Mouse (Mus musculus) stomach, embryonic 15.5 days (tissue): ENCODE data around the gene Chek1. TPM values are rescaled to one million over a fixed set of nuclear protein-coding genes. Genes with fewer than 3 reads are reported as not detected.
A peak's percentile ranks its signal among the peaks of the same experiment; 100 is the strongest.

Experiments used
- ATAC-seq: fragments of 200-750 bp; cut with Nextera tagmentation; 2 replicates; pipeline ENCODE4 v1.8.0; 2017; ENCODE audit warnings: low read depth, moderate number of reproducible peaks, moderate TSS enrichment; ENCODE audit not compliant: insufficient read depth, low FRiP score
- H3K27ac ChIP-seq: fragments of 300-500 bp; sonication (generic); 2 replicates; pipeline ENCODE4 v1.5.1; 2015; ENCODE audit warnings: mild to moderate bottlenecking, inconsistent platforms
- H3K27me3 ChIP-seq: fragments of 300-500 bp; sonication (generic); replicated peaks from 2 replicates; pipeline ENCODE4 v1.6.1; 2015; ENCODE audit warnings: inconsistent platforms
- H3K36me3 ChIP-seq: fragments of 300-500 bp; sonication (generic); 2 replicates; pipeline ENCODE4 v1.6.1; 2015; ENCODE audit warnings: inconsistent platforms
- H3K4me1 ChIP-seq: fragments of 300-500 bp; sonication (generic); 2 replicates; pipeline ENCODE4 v1.6.1; 2015; ENCODE audit warnings: inconsistent platforms
- H3K4me2 ChIP-seq: fragments of 300-500 bp; sonication (generic); 2 replicates; pipeline ENCODE4 v1.6.1; 2015; ENCODE audit warnings: mild to moderate bottlenecking, inconsistent platforms
- H3K4me3 ChIP-seq: fragments of 300-500 bp; sonication (generic); replicated peaks from 2 replicates; pipeline ENCODE4 v1.5.1; 2015; ENCODE audit warnings: inconsistent platforms
- H3K9ac ChIP-seq: fragments of 300-500 bp; sonication (generic); 2 replicates; pipeline ENCODE4 v1.6.1; 2015; ENCODE audit warnings: inconsistent platforms
- H3K9me3 ChIP-seq: fragments of 300-500 bp; sonication (generic); 2 replicates; pipeline ENCODE4 v1.6.1; 2016; ENCODE audit warnings: inconsistent platforms
- WGBS: fragments of 180-500 bp; shearing (Covaris S2); methylation state at CpG from one replicate; pipeline ENCODE4 v1.1.7; 2015; 5-methylcytosine and 5-hydroxymethylcytosine counted together
- polyA plus RNA-seq: library from polyadenylated mRNA; unstranded; fragments of >200 nt; fragmentation: Nextera tagmentation; extraction: Ambion mirVana; gene quantifications from 2 replicates; pipeline ENCODE4 v1.2.1, GENCODE M21; 2015

Chek1 gene
- 27.6 and 29.8 TPM in 2 replicates for polyA plus RNA-seq

DNA sequence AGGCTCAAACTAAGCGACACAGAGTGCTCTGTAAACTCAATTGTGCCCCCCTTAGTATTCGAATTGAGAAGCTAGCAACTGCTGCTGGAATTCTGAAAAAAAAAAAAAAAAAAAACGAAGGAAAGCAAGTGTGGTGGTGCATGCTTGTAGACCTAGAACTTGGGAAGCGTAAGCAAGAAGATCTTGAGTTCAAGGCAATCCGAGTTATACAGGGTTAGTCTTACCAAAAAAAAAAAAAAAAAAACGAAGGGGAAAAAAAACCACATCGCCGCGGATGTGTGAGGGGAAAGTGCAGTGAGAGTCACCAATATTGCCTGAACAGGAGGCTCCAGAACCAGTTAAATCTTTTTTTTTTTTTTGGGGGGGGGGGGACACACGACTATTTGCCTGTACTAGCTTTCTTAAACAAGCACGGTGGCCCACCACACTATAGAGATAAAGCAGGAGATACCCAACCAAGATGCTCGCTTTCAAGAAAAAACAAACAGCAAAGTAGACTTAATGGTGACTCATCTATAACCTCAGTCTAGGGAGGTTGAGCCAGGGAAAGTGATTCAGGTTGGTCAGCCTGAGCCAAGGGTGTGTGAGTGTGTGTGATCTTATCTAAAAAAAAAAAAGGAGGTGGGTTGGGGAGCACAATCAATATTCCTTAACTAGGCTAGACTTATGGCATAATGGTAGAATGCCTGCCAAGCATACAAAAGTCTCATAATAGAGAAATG lies at the start of gene Chek1:
Gene Chek1 (minus strand): TSS at position 32 of the 722 bp plus-strand sequence.
- WGBS = 3% methylated on average over 12 of the region's 12 CpGs
- ATAC-seq = 0 out of 2 replicates have a peak, but pooled peaks have one; percentile 36
- peak within 1 kb of the TSS; percentile 72 for H3K4me3 ChIP-seq
- no peaks in the 10 kb centered on the region for H3K27me3 ChIP-seq
- peak within 1 kb of the TSS; percentile 60 for H3K9ac ChIP-seq
- H3K4me2 ChIP-seq = peak within 1 kb of the TSS; percentile 89
- no peaks in the 10 kb centered on the region for H3K9me3 ChIP-seq
- peaks cover 5% of the 10 kb centered on the region; the same call in 1 of the 2 replicates for H3K4me1 ChIP-seq
- H3K27ac ChIP-seq = peak within 1 kb of the TSS; percentile 94
- H3K36me3 ChIP-seq = peaks cover 4% of the 10 kb centered on the region; the same call in 1 of the 2 replicates

DNA sequence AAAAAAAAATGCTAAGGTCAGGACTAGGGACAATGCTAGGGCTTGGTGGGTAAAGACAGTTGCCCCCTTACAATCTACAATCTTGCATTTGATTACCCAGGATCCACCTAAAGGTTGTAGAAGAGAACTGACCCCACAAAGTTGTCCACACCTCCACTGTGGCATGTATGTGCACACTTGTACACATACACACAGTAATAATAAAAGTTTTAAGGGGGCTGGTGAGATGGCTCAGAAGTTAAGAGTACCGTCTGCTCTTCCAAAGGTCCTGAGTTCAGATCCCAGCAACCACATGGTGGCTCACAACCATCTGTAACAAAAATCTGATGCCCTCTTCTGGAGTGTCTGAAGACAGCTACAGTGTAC lies 42.2 kb upstream of the Chek1 start:
- H3K9me3 ChIP-seq = no peaks in the 10 kb centered on the region
- no peak for ATAC-seq
- no peak overlapping the region for H3K9ac ChIP-seq
- no peak overlapping the region for H3K4me2 ChIP-seq
- peak overlapping the region; percentile 99; the same call in 1 of the 2 replicates for H3K4me3 ChIP-seq
- H3K27me3 ChIP-seq = no peaks in the 10 kb centered on the region
- 0 out of 2 replicates have a peak, but pooled peaks cover 2% of the 10 kb centered on the region for H3K4me1 ChIP-seq
- 89% methylated on average over 1 of the region's 1 CpGs for WGBS
- peaks cover 2% of the 10 kb centered on the region for H3K36me3 ChIP-seq
- H3K27ac ChIP-seq = no peak overlapping the region; the same call in 1 of the 2 replicates

DNA sequence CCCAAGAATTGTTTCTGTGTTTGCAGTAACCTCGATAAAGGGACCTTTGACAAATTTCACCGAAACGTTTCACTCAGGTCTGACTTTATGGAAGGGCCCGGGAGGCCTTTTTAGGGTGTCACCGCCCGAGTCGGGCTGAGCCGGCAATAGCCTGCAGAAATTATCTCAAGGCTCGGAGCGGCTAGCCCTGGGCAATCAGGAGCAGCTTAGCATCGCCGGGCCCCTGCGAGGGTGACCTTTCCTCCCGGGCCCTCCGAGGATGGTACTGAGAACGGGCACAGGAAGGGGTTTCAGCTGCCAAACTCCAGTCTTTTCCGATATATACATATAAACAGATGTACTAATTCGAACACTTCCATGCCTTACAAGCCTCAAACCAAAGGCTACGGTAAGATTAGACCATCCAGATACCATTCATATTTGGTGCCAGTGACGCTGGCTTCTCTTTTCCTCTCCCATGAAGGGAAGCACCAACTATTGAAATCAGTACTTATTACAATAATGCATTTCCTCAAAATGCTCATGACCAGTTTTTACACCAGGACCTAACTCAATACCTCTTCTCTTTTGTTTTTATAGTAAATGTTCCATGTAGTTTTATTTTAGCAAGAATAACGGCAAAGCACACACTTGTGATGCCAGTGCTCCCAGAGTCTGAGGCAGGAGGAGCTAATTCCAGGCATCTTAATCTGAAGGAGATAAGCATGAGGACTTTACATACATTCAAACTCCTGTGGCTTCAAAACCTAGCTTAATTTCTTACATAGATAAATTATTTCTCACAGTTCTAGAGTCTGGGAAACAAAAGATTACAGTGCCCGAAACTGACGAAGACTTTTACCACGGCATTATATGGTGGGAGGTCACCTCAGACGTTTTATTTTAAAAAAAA lies 41.5 kb upstream of the Chek1 start:
- peak overlapping the region; percentile 92 for H3K27ac ChIP-seq
- WGBS = 13% methylated on average over 25 of the region's 25 CpGs
- H3K4me2 ChIP-seq = peak overlapping the region; percentile 61
- H3K27me3 ChIP-seq = no peaks in the 10 kb centered on the region
- peaks cover 6% of the 10 kb centered on the region for H3K36me3 ChIP-seq
- H3K9me3 ChIP-seq = no peaks in the 10 kb centered on the region
- H3K4me1 ChIP-seq = 0 out of 2 replicates have a peak, but pooled peaks cover 2% of the 10 kb centered on the region
- peak overlapping the region; percentile 51 for H3K9ac ChIP-seq
- ATAC-seq = no peak
- peak overlapping the region; percentile 99 for H3K4me3 ChIP-seq

DNA sequence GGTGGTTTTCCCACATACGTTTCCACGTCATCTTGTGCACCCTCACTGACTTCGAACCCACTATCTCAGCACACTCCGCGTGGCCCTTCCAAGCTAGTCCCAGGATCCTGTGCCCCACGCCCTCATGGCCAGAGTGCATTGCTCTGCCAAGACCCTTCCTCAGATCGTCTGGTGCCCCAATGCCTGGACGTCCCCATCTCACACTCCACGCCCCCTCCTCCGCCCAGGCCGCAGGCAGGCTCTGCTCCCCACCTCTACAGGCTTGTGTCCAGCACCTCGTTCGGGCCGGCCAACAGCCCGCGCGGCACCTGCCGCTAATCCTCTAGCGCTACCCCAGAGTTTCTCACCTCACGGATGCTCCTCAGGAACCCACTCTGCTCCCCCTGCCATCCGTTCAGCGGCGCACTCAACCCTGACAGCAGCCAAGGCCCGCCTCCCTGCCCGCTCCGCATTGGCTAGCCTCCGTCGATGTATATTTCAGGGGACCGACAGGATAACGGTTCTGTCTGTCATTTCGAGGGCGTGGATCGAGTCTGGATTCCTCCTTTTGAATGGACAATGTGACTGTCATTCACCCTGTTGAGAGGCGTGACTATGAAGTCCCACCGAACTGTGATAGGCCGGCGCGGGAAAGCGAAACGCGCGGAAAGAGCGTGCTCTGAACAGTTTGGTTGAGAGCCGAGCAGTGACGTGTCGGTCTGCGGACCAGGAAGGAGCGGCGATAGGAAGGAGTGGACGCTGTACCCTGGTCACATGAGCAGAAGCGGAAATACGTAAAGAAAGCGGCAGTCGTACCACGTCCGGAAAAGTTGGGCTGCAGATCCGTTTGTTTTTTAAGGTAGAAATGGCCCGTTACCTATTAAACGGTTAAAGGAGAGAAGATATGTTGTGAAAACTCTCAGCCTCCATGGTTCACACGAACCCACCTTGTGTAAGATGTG lies 40.6 kb upstream of the Chek1 start, which contains the start of gene Stt3a:
Gene Stt3a (minus strand): TSS at position 477 of the 941 bp plus-strand sequence.
- Histone ChIP-seq H3K4me2 (peak within 1 kb of the TSS; percentile 71), H3K4me1 (0 out of 2 replicates have a peak, but pooled peaks cover 2% of the 10 kb centered on the region), H3K27ac (peak within 1 kb of the TSS; percentile 92), H3K4me3 (peak within 1 kb of the TSS; percentile 99), H3K27me3 (no peaks in the 10 kb centered on the region), H3K9me3 (no peaks in the 10 kb centered on the region), H3K9ac (peak within 1 kb of the TSS; percentile 90), H3K36me3 (peaks cover 11% of the 10 kb centered on the region)
- ATAC-seq = peak; percentile 100
- WGBS = under 1% methylated on average over 60 of the region's 60 CpGs

DNA sequence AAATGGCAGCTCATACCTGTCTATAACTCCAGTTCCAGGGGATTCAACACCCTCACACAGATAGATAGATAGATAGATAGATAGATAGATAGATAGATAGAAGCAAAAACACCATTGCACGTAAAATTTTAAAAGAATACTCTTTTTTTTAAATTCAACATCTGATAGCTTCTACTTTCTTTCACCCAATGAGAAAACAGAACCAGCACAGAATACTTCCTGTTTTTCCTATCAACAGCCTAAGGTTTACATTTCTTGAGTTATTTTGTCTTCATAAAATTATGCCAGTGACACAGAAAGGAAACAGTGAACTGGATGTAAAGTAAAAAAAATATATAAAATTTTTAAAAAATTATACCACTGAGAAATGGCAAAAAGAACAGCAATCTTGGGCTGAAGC lies 37.5 kb upstream of the Chek1 start:
- Histone ChIP-seq H3K9me3 (no peaks in the 10 kb centered on the region), H3K36me3 (peaks cover 16% of the 10 kb centered on the region), H3K4me1 (0 out of 2 replicates have a peak, but pooled peaks cover 2% of the 10 kb centered on the region), H3K27ac (no peak overlapping the region), H3K4me2 (no peak overlapping the region), H3K27me3 (no peaks in the 10 kb centered on the region), H3K4me3 (no peak overlapping the region), H3K9ac (no peak overlapping the region)
- WGBS = 88% methylated on average over 1 of the region's 1 CpGs
- no peak for ATAC-seq

DNA sequence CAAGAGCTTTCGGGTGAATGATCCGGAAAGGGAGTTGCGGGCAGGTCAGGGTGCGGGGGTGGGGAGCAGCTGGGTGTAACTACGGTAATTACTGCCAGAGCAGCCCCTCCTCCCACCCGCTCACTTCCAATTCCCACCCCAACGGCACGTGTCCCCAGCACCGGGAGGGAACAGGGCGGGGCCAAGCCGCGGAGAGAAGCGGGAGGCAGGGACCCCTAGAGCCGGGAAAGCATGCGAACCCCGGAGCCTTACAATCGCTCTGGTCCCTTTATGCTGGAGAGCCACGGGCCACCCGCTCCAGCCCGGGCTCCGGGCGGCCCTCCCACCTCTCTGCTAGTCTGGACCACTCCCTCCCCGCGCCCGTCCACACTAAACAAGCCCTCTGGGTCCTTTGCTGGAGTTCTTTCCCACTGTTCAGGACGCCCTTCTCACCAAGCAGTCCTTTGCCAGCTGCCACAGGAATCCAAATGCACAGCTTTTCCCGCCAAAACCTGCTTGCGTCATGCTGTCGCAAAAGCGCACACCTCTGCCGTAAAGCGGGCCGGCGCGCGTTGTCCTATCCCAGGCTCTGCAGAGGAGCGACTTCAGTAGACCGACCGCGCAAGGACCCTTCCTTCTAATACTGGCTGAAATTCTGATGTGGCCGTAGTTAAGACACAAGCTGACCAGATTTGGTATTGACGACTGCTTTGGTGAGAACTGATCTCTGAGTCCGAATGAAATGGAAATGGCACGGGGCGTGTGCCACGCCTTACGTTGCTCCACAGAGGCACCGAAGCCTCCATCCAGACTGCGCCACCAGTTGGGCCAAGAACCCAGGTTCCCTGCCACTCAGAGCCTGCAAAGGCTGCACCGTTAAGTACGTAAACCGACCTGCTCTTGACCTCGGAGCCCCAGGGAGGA lies 483 bp downstream of the Chek1 start:
- peaks cover 5% of the 10 kb centered on the region; the same call in 1 of the 2 replicates for H3K4me1 ChIP-seq
- H3K4me2 ChIP-seq = peak overlapping the region; percentile 89
- H3K9me3 ChIP-seq = no peaks in the 10 kb centered on the region
- WGBS = under 1% methylated on average over 53 of the region's 53 CpGs
- H3K27me3 ChIP-seq = no peaks in the 10 kb centered on the region
- peak overlapping the region; percentile 94 for H3K27ac ChIP-seq
- peak; percentile 92 for ATAC-seq
- peak overlapping the region; percentile 60 for H3K9ac ChIP-seq
- peak overlapping the region; percentile 72 for H3K4me3 ChIP-seq
- peaks cover 2% of the 10 kb centered on the region; the same call in 1 of the 2 replicates for H3K36me3 ChIP-seq

DNA sequence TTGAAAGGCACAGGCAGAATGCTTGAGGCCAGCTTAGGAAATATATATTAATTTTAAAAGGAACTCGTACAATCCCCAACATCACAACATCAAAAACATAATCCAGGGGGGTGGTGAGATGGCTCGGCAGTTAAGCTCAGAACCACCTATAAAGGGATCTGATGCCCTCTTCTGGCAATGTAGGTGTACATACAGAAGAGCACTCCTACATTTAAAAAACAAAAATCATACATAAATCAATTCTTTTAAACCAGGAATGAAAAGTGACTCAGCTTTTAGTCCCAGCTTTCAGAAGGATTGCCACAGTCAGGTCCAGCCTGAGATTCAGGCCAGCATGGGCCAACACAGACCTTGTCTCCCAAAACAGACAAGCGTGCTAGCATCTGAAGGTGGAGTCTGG lies 10.2 kb downstream of the Chek1 start:
- Histone ChIP-seq H3K4me1 (no peaks in the 10 kb centered on the region), H3K4me2 (no peak overlapping the region), H3K27ac (no peak overlapping the region), H3K9me3 (no peaks in the 10 kb centered on the region), H3K4me3 (no peak overlapping the region), H3K9ac (no peak overlapping the region), H3K36me3 (no peaks in the 10 kb centered on the region), H3K27me3 (no peaks in the 10 kb centered on the region)
- 73% methylated on average over 3 of the region's 3 CpGs for WGBS
- ATAC-seq = no peak

DNA sequence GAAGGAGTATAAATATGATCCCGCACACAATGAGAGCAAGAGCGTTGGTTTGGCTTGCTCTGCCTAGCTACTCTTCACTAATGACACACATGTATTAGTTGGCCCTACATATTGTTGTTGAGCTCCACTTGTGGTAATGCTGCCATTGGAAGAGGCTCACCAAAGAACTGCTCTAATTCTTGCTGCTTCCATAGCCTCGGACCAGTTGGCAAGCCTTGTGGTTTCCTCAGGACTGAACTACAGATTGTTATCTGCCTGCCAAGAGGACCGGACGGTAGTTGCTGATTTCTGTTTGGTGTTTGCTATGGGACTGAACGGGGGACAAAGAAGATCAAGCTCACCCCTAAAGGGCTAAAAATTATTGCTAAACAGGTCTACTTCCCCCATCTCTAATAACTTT lies 19.6 kb downstream of the Chek1 start:
- ATAC-seq = no peak
- Histone ChIP-seq H3K4me2 (no peak overlapping the region), H3K27ac (no peak overlapping the region), H3K9ac (no peak overlapping the region), H3K27me3 (no peaks in the 10 kb centered on the region), H3K36me3 (peaks cover 7% of the 10 kb centered on the region), H3K4me3 (no peak overlapping the region), H3K4me1 (no peaks in the 10 kb centered on the region), H3K9me3 (no peaks in the 10 kb centered on the region)
- 80% methylated on average over 6 of the region's 6 CpGs for WGBS

DNA sequence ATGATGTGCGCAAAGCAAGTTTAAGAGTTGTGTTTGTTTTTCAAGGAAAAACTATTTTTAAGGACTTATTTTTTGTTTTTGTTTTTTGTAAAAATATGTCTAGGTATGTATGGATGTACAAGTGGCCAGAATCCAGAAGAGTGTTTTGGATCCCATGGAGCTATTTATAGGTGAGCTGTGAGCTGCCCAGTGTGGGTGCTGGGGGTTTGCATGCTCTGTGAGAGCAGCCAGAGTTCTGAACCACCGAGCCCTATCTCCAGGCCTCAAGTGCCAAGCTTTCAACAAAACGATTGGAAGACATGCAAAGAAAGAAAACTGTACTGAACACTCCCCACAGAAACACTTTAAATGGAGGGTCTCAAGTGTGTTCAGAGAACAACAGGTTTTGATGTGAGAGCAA lies 20.9 kb downstream of the Chek1 start:
- H3K4me2 ChIP-seq = no peak overlapping the region
- no peaks in the 10 kb centered on the region for H3K9me3 ChIP-seq
- no peak overlapping the region for H3K9ac ChIP-seq
- H3K4me3 ChIP-seq = no peak overlapping the region
- H3K4me1 ChIP-seq = no peaks in the 10 kb centered on the region
- no peak overlapping the region for H3K27ac ChIP-seq
- no peaks in the 10 kb centered on the region for H3K27me3 ChIP-seq
- WGBS = 86% methylated on average over 3 of the region's 3 CpGs
- ATAC-seq = no peak
- H3K36me3 ChIP-seq = peaks cover 7% of the 10 kb centered on the region

DNA sequence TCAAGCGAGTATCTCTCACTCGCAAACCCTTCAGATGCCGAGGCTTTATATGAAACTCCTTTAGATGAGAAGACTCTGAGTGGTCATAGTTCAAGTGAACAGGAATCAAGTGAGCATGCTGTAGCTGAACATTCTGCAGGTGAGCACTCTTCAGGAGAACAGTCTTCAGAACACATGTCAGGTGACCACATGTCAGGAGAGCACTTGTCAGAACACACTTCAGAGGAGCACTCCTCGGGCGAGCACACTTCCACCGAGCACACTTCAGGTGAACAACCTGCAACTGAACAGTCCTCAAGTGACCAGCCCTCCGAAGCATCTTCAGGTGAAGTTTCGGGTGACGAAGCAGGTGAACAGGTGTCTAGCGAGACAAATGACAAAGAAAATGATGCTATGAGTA lies 32.6 kb downstream of the Chek1 start:
- no peaks in the 10 kb centered on the region for H3K27me3 ChIP-seq
- H3K4me3 ChIP-seq = no peak overlapping the region
- H3K27ac ChIP-seq = no peak overlapping the region
- H3K36me3 ChIP-seq = no peaks in the 10 kb centered on the region
- ATAC-seq = no peak
- no peaks in the 10 kb centered on the region for H3K4me1 ChIP-seq
- H3K9me3 ChIP-seq = no peaks in the 10 kb centered on the region
- no peak overlapping the region for H3K9ac ChIP-seq
- 91% methylated on average over 10 of the region's 10 CpGs for WGBS
- H3K4me2 ChIP-seq = no peak overlapping the region
